Mouse (Mus musculus): ENCODE results near the gene 2510039O18Rik.

Gene 2510039O18Rik

GRCm38 (mm10) chr4:147937021-147937420 lies 3.7 kb upstream of the 2510039O18Rik start:
- in situ Hi-C loops (cut with MboI, MseI) = no loop called here

DNA sequence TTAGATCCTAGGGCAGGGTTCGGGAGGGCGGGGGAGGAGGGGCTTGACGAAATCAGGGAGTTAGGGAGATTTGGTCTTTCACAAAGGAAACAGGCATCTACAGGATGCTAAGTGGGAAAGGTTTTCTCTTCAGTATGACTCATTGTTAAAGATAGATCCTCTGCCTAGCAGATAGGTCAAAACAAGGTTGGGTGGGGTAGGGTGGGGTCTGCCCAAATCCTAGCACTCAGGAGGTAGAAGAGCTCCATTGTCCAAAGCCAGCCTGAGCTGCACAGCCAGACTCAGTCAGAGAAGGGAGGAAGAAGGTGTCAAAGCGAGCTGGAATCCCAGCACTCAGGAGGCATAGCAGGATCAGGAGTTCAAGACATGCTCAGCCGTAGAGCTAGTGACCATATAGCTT lies 3.2 kb upstream of the 2510039O18Rik start:
- in situ Hi-C loops (cut with MboI, MseI) = no loop called here

- in situ Hi-C loops (cut with MboI, MseI) = no loop called here
Measured at GRCm38 (mm10) chr4:147938148-147939096, 2.3 kb upstream of the 2510039O18Rik start.

DNA sequence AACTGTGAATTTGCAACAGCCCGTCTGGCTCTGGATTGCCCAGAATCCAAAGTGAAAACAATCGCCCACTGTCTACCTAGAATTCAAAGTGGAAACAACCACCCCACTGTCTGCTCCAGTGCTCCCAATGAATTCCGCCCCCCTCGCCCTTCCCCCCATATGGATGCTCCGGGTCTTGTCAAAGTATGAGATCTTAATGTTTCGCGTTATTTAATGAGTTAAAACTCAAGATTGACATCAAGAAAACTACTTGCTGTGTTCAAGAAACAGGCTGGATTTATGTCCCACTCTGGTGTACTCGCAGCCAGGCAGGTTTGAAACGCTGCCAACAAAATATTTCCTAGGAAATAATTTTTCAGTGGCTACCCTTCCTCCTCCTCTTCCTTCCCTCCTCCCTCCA lies 584 bp upstream of the 2510039O18Rik start:
- in situ Hi-C loops (cut with MboI, MseI) = no loop called here

DNA sequence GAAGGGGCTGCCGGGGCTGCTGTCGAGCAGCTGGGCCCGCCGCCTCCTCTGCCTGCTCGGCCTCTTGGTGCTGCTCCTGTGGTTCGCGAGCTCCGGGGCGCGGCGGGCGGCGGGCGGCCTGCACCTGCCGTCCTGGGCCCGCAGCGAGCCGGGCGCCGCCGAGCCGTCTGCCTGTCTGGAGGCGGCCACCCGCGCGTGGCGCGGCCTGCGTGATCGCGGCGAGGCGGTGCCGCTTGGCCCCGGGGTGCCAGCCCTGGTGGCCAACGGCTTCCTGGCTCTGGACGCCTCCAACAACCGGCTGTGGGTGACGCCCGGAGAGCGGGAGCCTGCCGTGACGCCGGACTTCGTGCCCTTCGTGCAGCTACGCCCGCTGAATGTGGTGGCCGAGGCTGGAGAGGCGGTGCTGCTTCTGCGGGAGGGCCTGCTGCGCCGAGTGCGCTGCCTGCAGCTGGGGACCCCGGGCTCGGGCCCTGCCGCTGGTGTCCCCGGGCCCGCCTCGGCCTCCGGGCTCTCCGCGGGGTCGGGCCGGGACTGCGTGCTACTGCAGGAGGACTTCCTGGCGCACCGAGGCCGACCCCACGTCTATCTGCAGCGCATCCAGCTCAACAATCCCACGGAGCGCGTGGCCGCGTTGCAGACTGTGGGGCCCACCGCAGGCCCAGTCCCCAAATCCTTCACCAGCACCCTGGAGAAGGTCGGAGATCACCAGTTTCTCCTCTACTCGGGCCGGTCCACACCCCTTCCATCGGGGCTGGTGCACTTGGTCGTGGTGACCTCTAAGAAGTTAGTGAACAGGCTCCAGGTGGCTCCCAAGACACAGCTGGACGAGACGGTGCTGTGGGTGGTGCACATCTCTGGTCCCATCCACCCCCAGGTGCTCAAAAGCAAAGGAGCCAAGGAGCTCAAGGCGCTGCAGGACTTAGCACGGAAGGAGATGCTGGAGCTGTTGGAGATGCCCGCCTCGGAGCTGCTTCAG lies 638 bp downstream of the 2510039O18Rik start:
- in situ Hi-C loops (cut with MboI, MseI) = no loop called here

DNA sequence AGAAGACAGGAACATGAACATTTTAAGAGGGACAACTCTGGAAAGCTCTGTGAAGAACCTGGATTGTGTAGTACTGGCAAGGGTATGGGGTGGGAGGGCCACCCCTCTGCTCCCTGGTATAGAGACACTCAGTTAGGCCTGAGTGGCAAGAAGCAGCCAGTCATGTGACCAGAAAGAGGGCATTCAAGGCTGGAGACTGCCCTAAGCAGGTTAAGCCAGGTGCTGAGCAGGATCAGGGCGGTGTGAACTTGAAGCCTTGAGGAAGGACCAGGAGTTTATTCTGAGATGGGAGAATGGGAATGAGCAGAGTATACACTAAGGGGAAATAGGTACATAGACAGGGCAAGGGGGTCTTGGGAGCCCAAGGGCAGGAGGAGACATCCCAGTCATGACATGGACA lies 2.3 kb downstream of the 2510039O18Rik start:
- in situ Hi-C loops (cut with MboI, MseI) = no loop called here

DNA sequence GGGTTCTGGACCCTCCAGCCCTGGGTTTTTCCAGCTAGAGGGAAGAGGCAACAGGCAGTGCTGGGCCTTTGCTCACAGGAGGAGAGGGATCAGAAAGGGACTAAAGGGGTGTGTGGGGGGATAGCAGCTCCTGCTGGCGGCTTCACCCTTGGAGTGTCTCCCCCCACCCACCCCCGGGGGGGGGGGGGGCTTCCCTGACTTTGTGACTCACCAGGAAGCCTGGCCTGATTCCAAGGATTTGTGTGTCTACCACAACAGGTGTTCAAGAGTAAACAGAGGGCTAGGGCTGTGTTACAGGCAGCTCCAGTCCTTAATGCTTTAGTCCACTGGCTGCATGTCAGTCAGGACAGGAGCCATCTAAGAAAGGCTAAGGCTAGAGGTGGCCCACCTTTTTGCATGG lies 6.8 kb downstream of the 2510039O18Rik start:
- in situ Hi-C loops (cut with MboI, MseI) = no loop called here

- in situ Hi-C loops (cut with MboI, MseI) = no loop called here
Measured at GRCm38 (mm10) chr4:147953590-147953989, 12.9 kb downstream of the 2510039O18Rik start.

GRCm38 (mm10) chr4:147957141-147957540 lies 16.4 kb downstream of the 2510039O18Rik start:
- in situ Hi-C loops (cut with MboI, MseI) = no loop called here

GRCm38 (mm10) chr4:147959881-147960831 lies 19.5 kb downstream of the 2510039O18Rik start:
- in situ Hi-C loops (cut with MboI, MseI) = no loop called here

- in situ Hi-C loops (cut with MboI, MseI) = no loop called here
Measured at GRCm38 (mm10) chr4:147962781-147963180, 22.1 kb downstream of the 2510039O18Rik start.

- in situ Hi-C loops (cut with MboI, MseI) = no loop called here
Measured at GRCm38 (mm10) chr4:147963623-147964022, 22.9 kb downstream of the 2510039O18Rik start.

DNA sequence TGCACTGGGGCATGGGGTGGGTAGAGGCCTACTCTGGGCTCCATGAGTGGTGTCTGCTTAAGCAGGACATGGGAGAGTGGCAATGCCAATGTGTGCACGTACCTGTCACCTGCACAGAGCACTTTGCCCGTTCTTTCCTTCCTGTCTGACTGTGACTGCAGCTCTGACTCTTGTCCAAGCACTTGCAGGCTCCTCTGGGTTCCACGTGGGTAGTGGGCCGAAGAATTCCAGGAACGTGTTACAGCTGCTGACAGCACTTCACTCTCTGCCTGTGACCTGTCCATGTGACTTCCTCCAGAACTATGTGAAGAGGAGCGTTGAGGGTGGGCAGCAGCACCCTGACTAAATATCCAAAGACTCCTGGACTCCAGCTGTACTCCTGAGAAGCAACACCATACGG lies 25.0 kb downstream of the 2510039O18Rik start:
- in situ Hi-C loops (cut with MboI, MseI) = no loop called here

DNA sequence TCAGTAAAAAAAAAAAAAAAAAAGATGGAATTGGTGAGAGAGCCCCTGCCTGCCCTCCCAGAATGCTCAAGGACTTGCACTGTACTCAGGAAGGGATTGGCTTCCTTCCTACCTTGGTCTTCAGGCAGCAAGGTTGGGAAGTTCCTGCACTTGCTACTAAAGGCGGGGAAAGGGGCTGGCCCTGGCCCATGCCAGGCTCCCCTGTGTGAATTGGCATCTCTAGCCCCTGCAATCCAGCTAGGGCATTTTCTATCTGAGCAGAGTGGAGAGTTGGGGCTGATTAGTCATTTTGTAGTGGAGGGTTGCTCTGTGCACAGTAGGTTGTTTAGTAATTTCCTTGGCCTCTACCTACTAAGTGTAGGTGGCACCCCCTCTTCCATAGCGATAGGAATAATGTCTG lies 28.1 kb downstream of the 2510039O18Rik start:
- in situ Hi-C loops (cut with MboI, MseI) = no loop called here

DNA sequence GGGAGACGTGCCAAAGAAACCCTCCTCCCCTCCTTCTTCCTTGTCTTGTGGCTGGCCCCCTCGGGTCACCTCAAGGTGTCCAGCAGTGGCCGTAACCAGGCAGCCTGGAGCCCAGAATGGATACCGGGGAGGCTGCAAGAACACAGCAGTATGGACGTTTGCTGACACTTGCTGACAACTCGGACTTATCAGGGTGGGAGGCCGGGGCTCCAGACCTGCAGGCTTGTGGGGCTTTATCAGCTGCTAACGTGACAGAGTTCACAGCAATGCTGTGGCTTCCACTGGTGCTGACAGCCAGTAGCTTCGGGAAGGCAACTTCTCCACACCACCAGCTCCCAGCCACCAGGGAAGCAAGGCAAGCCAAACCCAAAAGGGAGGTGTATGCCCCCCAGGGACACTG lies 28.6 kb downstream of the 2510039O18Rik start:
- in situ Hi-C loops (cut with MboI, MseI) = no loop called here

DNA sequence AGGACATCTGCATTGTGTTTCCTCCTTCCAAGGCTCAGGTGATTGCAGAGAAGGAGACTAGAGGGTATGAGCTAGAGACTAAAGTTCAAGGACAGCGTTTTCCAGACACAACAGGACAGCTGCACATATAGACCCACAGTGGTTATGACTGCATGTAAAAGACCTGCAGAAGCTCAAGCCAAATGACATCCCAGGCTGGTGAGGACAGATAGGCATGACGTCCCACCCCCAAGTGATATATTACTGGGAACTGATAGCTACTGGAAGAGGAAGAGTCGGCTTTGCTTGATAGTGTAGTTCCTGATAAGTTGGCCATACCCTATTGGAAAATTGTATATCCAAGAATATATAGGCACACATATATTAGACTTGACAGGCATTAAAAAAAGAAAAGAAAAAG lies 35.5 kb downstream of the 2510039O18Rik start:
- in situ Hi-C loops (cut with MboI, MseI) = loop anchor here (25.0 kb wide), 1 partner anchor 539 kb away; no protein-coding TSS in a partner anchor

- in situ Hi-C loops (cut with MboI, MseI) = loop anchor here (25.0 kb wide), 1 partner anchor 540 kb away; no protein-coding TSS in a partner anchor
Measured at GRCm38 (mm10) chr4:147977726-147978125, 37.0 kb downstream of the 2510039O18Rik start.

- in situ Hi-C loops (cut with MboI, MseI) = loop anchor here (25.0 kb wide), 1 partner anchor 541 kb away; no protein-coding TSS in a partner anchor
Measured at GRCm38 (mm10) chr4:147978391-147978790, 37.7 kb downstream of the 2510039O18Rik start.

DNA sequence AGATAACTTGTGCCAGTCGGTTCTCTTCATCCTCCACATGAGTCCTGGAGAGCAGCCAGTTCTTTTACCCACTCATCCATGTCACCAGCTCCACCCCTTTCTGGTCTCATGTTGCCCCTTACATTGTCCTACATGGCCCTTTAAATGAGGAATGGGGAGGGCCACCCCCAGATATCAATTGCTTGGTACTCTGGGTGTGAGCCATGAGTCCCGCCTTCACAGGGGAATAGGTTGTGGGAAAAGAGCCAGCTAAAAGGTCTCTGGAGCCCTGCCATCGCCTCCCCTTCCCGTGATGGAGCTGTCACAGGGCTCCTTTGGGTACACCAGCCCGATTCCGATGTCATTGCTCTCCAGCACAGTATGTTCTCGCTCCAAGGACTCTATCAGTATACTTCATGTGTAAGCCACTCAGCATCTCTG lies 38.8 kb downstream of the 2510039O18Rik start:
- in situ Hi-C loops (cut with MboI, MseI) = loop anchor here (25.0 kb wide), 1 partner anchor 542 kb away; no protein-coding TSS in a partner anchor
